Mouse (Mus musculus): Measurements from ENCODE around the gene Cavin4. TPM values are rescaled to one million over a fixed set of nuclear protein-coding genes. Genes with fewer than 3 reads are reported as not detected.

Cavin4 gene
- polyA plus RNA-seq, 1 experiment = 119 TPM

- H3K36me3 ChIP-seq (ENCODE audit: control insufficient read depth, insufficient read depth) = peaks cover 8% of the 10 kb centered on the region
Measured at GRCm38 (mm10) chr4:48633529-48633928, 29.8 kb upstream of the Cavin4 start.

DNA sequence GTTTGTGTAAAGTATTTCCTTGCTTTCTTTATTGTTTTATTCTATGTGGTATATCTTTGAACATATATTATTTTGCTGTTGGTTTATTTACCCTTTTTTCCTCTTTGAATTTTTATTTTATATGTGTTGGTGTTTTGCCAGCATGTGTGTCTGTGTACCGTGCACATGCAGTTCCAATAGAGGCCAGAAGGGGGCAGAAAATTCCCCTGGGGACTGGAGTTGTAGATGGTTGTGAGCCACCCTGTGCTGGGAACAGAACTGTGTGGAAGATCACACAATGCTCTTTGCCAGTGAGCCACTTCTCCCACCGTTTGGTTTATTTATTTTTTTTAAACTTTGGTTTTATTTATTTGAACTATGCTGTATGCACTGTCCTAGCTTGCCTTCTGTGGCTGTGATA is 29.3 kb upstream of the Cavin4 start:
- Histone ChIP-seq H3K27me3 (ENCODE audit: control insufficient read depth, insufficient read depth, insufficient read length) (no peaks in the 10 kb centered on the region), H3K4me3 (no peak overlapping the region), H3K79me2 (ENCODE audit: control insufficient read depth, insufficient read depth) (no peaks in the 10 kb centered on the region), H3K36me3 (ENCODE audit: control insufficient read depth, insufficient read depth) (peaks cover 8% of the 10 kb centered on the region), H3ac (ENCODE audit: control insufficient read depth, insufficient read length) (no peak overlapping the region), H3K4me2 (ENCODE audit: low read depth) (no peak overlapping the region)
- TF ChIP-seq MYOD1 (IDR thresholded peaks at IDR 0.05; ENCODE audit: control insufficient read depth in 1 of 3, insufficient read length in 2 of 3, low read depth in 2 of 3) (no peak), CEBPB (IDR thresholded peaks at IDR 0.05; ENCODE audit: insufficient read depth, poor library complexity, severe bottlenecking) (no peak), E2F4 (IDR thresholded peaks at IDR 0.05; ENCODE audit: insufficient read depth) (no peak), TCF12 (IDR thresholded peaks at IDR 0.05; ENCODE audit: insufficient read depth, poor library complexity, severe bottlenecking) (no peak), MYOG (IDR thresholded peaks at IDR 0.05; ENCODE audit: control insufficient read depth in 1 of 3, insufficient read depth in 1 of 3, insufficient read length in 2 of 3, low read depth in 2 of 3) (no peak), TCF3 (IDR thresholded peaks at IDR 0.05; ENCODE audit: insufficient read length, low read depth) (no peak), POLR2AphosphoS2 (IDR thresholded peaks at IDR 0.05; ENCODE audit: insufficient read length, low read depth) (no peak), POLR2A (IDR thresholded peaks at IDR 0.05; ENCODE audit: insufficient read length, low read depth) (no peak), MAX (IDR thresholded peaks at IDR 0.05; ENCODE audit: low read depth) (no peak), USF1 (IDR thresholded peaks at IDR 0.05; ENCODE audit: low read depth) (no peak), SRF (IDR thresholded peaks at IDR 0.05; ENCODE audit: control insufficient read depth, insufficient read length, low read depth) (no peak), REST (IDR thresholded peaks at IDR 0.05; ENCODE audit: insufficient read depth, insufficient read length) (no peak)

More at GRCm38 (mm10) chr4:48633529-48633928, 29.8 kb upstream of the Cavin4 start:
- Histone ChIP-seq H3K27me3 (ENCODE audit: control insufficient read depth, insufficient read depth, insufficient read length) (no peaks in the 10 kb centered on the region), H3K4me2 (ENCODE audit: low read depth) (no peak overlapping the region), H3K79me2 (ENCODE audit: control insufficient read depth, insufficient read depth) (no peaks in the 10 kb centered on the region), H3K4me3 (no peak overlapping the region), H3ac (ENCODE audit: control insufficient read depth, insufficient read length) (no peak overlapping the region)
- TF ChIP-seq MYOD1 (IDR thresholded peaks at IDR 0.05; ENCODE audit: control insufficient read depth in 1 of 3, insufficient read length in 2 of 3, low read depth in 2 of 3) (no peak), REST (IDR thresholded peaks at IDR 0.05; ENCODE audit: insufficient read depth, insufficient read length) (no peak), CEBPB (IDR thresholded peaks at IDR 0.05; ENCODE audit: insufficient read depth, poor library complexity, severe bottlenecking) (no peak), SRF (IDR thresholded peaks at IDR 0.05; ENCODE audit: control insufficient read depth, insufficient read length, low read depth) (no peak), POLR2AphosphoS2 (IDR thresholded peaks at IDR 0.05; ENCODE audit: insufficient read length, low read depth) (no peak), MYOG (IDR thresholded peaks at IDR 0.05; ENCODE audit: control insufficient read depth in 1 of 3, insufficient read depth in 1 of 3, insufficient read length in 2 of 3, low read depth in 2 of 3) (no peak), USF1 (IDR thresholded peaks at IDR 0.05; ENCODE audit: low read depth) (no peak), TCF3 (IDR thresholded peaks at IDR 0.05; ENCODE audit: insufficient read length, low read depth) (no peak)

GRCm38 (mm10) chr4:48636831-48637230 is 26.5 kb upstream of the Cavin4 start:
- TF ChIP-seq REST (IDR thresholded peaks at IDR 0.05; ENCODE audit: insufficient read depth, insufficient read length) = no peak
- TF ChIP-seq SRF (IDR thresholded peaks at IDR 0.05; ENCODE audit: control insufficient read depth, insufficient read length, low read depth) = no peak
- no peak for TF ChIP-seq CEBPB (IDR thresholded peaks at IDR 0.05; ENCODE audit: insufficient read depth, poor library complexity, severe bottlenecking)
- TF ChIP-seq TCF3 (IDR thresholded peaks at IDR 0.05; ENCODE audit: insufficient read length, low read depth) = no peak
- no peak for TF ChIP-seq MYOG (IDR thresholded peaks at IDR 0.05; ENCODE audit: control insufficient read depth in 1 of 3, insufficient read depth in 1 of 3, insufficient read length in 2 of 3, low read depth in 2 of 3)
- no peak for TF ChIP-seq POLR2A (IDR thresholded peaks at IDR 0.05; ENCODE audit: insufficient read length, low read depth)
- no peak for TF ChIP-seq TCF12 (IDR thresholded peaks at IDR 0.05; ENCODE audit: insufficient read depth, poor library complexity, severe bottlenecking)
- TF ChIP-seq MAX (IDR thresholded peaks at IDR 0.05; ENCODE audit: low read depth) = no peak
- no peak for TF ChIP-seq USF1 (IDR thresholded peaks at IDR 0.05; ENCODE audit: low read depth)
- no peak for TF ChIP-seq E2F4 (IDR thresholded peaks at IDR 0.05; ENCODE audit: insufficient read depth)
- no peak for TF ChIP-seq MYOD1 (IDR thresholded peaks at IDR 0.05; ENCODE audit: control insufficient read depth in 1 of 3, insufficient read length in 2 of 3, low read depth in 2 of 3)
- no peak for TF ChIP-seq POLR2AphosphoS2 (IDR thresholded peaks at IDR 0.05; ENCODE audit: insufficient read length, low read depth)
- Histone ChIP-seq H3K27me3 (ENCODE audit: control insufficient read depth, insufficient read depth, insufficient read length) (no peaks in the 10 kb centered on the region), H3K79me2 (ENCODE audit: control insufficient read depth, insufficient read depth) (no peaks in the 10 kb centered on the region), H3K4me2 (ENCODE audit: low read depth) (no peak overlapping the region), H3K4me3 (no peak overlapping the region), H3ac (ENCODE audit: control insufficient read depth, insufficient read length) (no peak overlapping the region), H3K36me3 (ENCODE audit: control insufficient read depth, insufficient read depth) (peaks cover 20% of the 10 kb centered on the region)

DNA sequence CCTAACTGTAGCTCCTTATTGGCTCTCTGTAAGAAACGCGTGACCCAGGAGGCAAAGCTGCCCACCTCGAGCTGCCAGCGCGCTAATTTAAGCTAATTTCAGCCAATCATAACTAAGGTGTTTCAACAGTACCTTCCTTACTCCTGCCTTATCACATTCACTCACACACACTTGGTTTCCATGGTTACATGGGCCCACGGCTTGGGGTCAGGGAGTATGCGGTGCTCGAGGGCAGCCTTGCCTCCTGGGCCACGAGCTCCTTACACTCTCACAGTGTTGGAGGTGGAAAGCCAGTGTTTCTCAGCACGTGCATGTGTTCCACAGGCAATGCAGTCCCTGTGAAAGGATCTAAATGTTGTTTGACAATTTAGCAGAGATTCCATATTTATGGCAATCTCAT is 25.2 kb upstream of the Cavin4 start:
- H3K36me3 ChIP-seq (ENCODE audit: control insufficient read depth, insufficient read depth) = peaks cover 20% of the 10 kb centered on the region
- H3K4me3 ChIP-seq = no peak overlapping the region
- no peaks in the 10 kb centered on the region for H3K27me3 ChIP-seq (ENCODE audit: control insufficient read depth, insufficient read depth, insufficient read length)
- TF ChIP-seq REST (IDR thresholded peaks at IDR 0.05; ENCODE audit: insufficient read depth, insufficient read length) (no peak), TCF12 (IDR thresholded peaks at IDR 0.05; ENCODE audit: insufficient read depth, poor library complexity, severe bottlenecking) (no peak), SRF (IDR thresholded peaks at IDR 0.05; ENCODE audit: control insufficient read depth, insufficient read length, low read depth) (no peak), POLR2A (IDR thresholded peaks at IDR 0.05; ENCODE audit: insufficient read length, low read depth) (no peak), CEBPB (IDR thresholded peaks at IDR 0.05; ENCODE audit: insufficient read depth, poor library complexity, severe bottlenecking) (no peak), USF1 (IDR thresholded peaks at IDR 0.05; ENCODE audit: low read depth) (no peak), E2F4 (IDR thresholded peaks at IDR 0.05; ENCODE audit: insufficient read depth) (no peak), MYOG (IDR thresholded peaks at IDR 0.05; ENCODE audit: control insufficient read depth in 1 of 3, insufficient read depth in 1 of 3, insufficient read length in 2 of 3, low read depth in 2 of 3) (no peak), MAX (IDR thresholded peaks at IDR 0.05; ENCODE audit: low read depth) (no peak), MYOD1 (IDR thresholded peaks at IDR 0.05; ENCODE audit: control insufficient read depth in 1 of 3, insufficient read length in 2 of 3, low read depth in 2 of 3) (no peak), TCF3 (IDR thresholded peaks at IDR 0.05; ENCODE audit: insufficient read length, low read depth) (no peak), POLR2AphosphoS2 (IDR thresholded peaks at IDR 0.05; ENCODE audit: insufficient read length, low read depth) (no peak)
- no peak overlapping the region for H3ac ChIP-seq (ENCODE audit: control insufficient read depth, insufficient read length)
- H3K79me2 ChIP-seq (ENCODE audit: control insufficient read depth, insufficient read depth) = no peaks in the 10 kb centered on the region
- no peak overlapping the region for H3K4me2 ChIP-seq (ENCODE audit: low read depth)

Data from myocyte (in vitro differentiated cells).